In the genomic region with DNA sequence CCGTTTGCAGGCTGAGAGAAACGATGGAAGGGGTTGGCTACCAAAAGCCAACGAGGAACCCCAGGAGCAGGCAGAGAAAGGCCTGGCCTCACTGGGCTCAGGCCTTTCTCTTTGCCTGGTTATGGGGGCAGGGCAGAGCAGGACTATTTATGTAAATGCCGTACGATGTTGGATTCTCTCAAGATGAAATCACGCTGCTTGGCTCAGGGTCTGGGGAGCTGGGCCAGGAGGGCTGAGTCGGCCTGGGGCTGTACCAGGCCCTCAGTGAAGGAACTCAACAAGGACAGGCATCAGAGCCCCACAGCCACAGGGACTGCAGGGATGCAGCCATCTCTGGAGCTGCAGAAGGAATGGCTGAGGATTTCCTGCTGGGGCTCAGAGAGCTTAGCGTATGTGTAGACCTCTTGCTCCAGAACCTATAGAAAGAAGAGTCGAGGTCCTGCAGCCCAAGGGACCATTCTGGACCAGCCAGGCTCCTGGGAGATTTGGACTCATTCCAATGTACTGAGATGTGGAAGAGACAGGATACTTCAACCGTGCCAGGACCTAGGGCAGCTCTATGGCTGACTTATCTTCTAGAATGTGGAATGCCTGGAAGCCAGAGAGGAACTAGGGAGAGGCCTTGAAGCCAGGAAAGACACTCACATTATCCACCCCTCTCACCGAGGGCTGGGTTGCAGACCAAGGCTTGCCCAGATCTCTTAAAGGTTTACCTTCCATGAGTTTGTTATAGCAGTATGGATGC, we compare ENCODE assay signal across 11 mouse cellular contexts. TPM values are rescaled to one million over a fixed set of nuclear protein-coding genes. Genes with fewer than 3 reads are reported as not detected.
DNase-seq lines count a peak whose midpoint lies in the region; ATAC-seq and TF ChIP-seq lines count a peak whose summit lies in the region.
"Had no signal": no experiment of that assay in that cellular context is flagged by ENCODE, and none has a peak within 500 bp of the region (broad histone marks: within the 10 kb centered on the region; RNA-seq: fewer than 3 reads in every experiment).

No protein-coding gene starts in this region.

- no peak for DNase-seq in frontal cortex, adult 2 months (ENCODE audit: extremely low spot score in 1 of 2, low spot score in 1 of 2)
- peak; percentile 65 to 85 for DNase-seq in lung, postnatal 4 days
- DNase-seq in right cerebral cortex, adult 2 months (ENCODE audit: low spot score in 2 of 2) = no peak
- DNase-seq in hindbrain, embryonic 11.5 days (ENCODE audit: low spot score) = no peak

- peak; percentile 30 for TF ChIP-seq POLR2A in embryonic fibroblast, embryonic 13.5 days (IDR thresholded peaks at IDR 0.05; ENCODE audit: low read depth, low read length)

- peak overlapping the region; percentile 75 for H3K27ac ChIP-seq in embryonic fibroblast, embryonic 13.5 days (ENCODE audit: insufficient read depth, low read length)
- H3K27ac ChIP-seq in heart, embryonic 16.5 days (ENCODE audit: low read length) = peak overlapping the region; percentile 49
- H3K27ac ChIP-seq in forebrain, embryonic 12.5 days = no peak overlapping the region
- no peak overlapping the region for H3K27ac ChIP-seq in hindbrain, embryonic 11.5 days (ENCODE audit: low read depth, low read length)
- H3K27ac ChIP-seq: embryonic facial prominence, embryonic 13.5 days; kidney, embryonic 15.5 days had no signal

- 0 out of 2 replicates have a peak, but pooled peaks cover 3% of the 10 kb centered on the region for H3K9me3 ChIP-seq in heart, embryonic 16.5 days (replicated peaks; ENCODE audit: control insufficient read depth, low read length)
- no peaks in the 10 kb centered on the region for H3K9me3 ChIP-seq in forebrain, embryonic 12.5 days
- no peaks in the 10 kb centered on the region for H3K9me3 ChIP-seq in hindbrain, embryonic 11.5 days (ENCODE audit: control insufficient read depth, low read length)
- H3K9me3 ChIP-seq: embryonic facial prominence, embryonic 13.5 days; kidney, embryonic 15.5 days had no signal

- no peak for TF ChIP-seq CTCF in embryonic fibroblast, embryonic 13.5 days (IDR thresholded peaks at IDR 0.05; ENCODE audit: borderline replicate concordance, insufficient read depth, low read length)

- H3K36me3 ChIP-seq in heart, embryonic 16.5 days (ENCODE audit: control insufficient read depth, insufficient read depth) = no peaks in the 10 kb centered on the region
- H3K36me3 ChIP-seq in forebrain, embryonic 12.5 days (replicated peaks) = no peaks in the 10 kb centered on the region
- no peaks in the 10 kb centered on the region for H3K36me3 ChIP-seq in hindbrain, embryonic 11.5 days (ENCODE audit: control insufficient read depth, insufficient read depth, low read length)
- H3K36me3 ChIP-seq: embryonic facial prominence, embryonic 13.5 days; kidney, embryonic 15.5 days had no signal

- no peak overlapping the region for H3K4me2 ChIP-seq in heart, embryonic 16.5 days (ENCODE audit: low read depth, low read length)
- H3K4me2 ChIP-seq in forebrain, embryonic 12.5 days = no peak overlapping the region
- no peak overlapping the region for H3K4me2 ChIP-seq in hindbrain, embryonic 11.5 days (replicated peaks; ENCODE audit: low read depth, low read length)
- H3K4me2 ChIP-seq: embryonic facial prominence, embryonic 13.5 days; kidney, embryonic 15.5 days had no signal

- H3K27me3 ChIP-seq in heart, embryonic 16.5 days (ENCODE audit: control insufficient read depth, insufficient read depth, low read length) = no peaks in the 10 kb centered on the region
- H3K27me3 ChIP-seq in forebrain, embryonic 12.5 days = no peaks in the 10 kb centered on the region
- H3K27me3 ChIP-seq in hindbrain, embryonic 11.5 days (ENCODE audit: control insufficient read depth, insufficient read depth, low read length) = no peaks in the 10 kb centered on the region
- H3K27me3 ChIP-seq: embryonic facial prominence, embryonic 13.5 days; kidney, embryonic 15.5 days had no signal

- H3K4me1 ChIP-seq in embryonic fibroblast, embryonic 13.5 days (ENCODE audit: control insufficient read depth, insufficient read depth, low read length) = peaks cover 16% of the 10 kb centered on the region
- H3K4me1 ChIP-seq in heart, embryonic 16.5 days (ENCODE audit: control insufficient read depth, insufficient read depth, low read length) = peaks cover 11% of the 10 kb centered on the region
- no peaks in the 10 kb centered on the region for H3K4me1 ChIP-seq in forebrain, embryonic 12.5 days
- no peaks in the 10 kb centered on the region for H3K4me1 ChIP-seq in hindbrain, embryonic 11.5 days (replicated peaks; ENCODE audit: control insufficient read depth, insufficient read depth, low read length)

- ATAC-seq in frontal cortex, adult (ENCODE audit: low TSS enrichment) = peak; percentile 30; the same call in 1 of the 2 replicates
- peak; percentile 82 for ATAC-seq in heart, embryonic 16.5 days (replicated peaks; ENCODE audit: extremely low read depth, insufficient read depth, low FRiP score)
- ATAC-seq in forebrain, embryonic 12.5 days (ENCODE audit: low FRiP score) = no peak
- no peak for ATAC-seq in hindbrain, embryonic 11.5 days (ENCODE audit: low FRiP score)

- no peak overlapping the region for H3K9ac ChIP-seq in heart, embryonic 16.5 days (ENCODE audit: low read length)
- H3K9ac ChIP-seq in forebrain, embryonic 12.5 days = no peak overlapping the region
- H3K9ac ChIP-seq in hindbrain, embryonic 11.5 days (ENCODE audit: low read depth, low read length) = no peak overlapping the region
- H3K9ac ChIP-seq: embryonic facial prominence, embryonic 13.5 days; kidney, embryonic 15.5 days had no signal

- WGBS in heart, embryonic 16.5 days = 36% methylated on average over 11 of the region's 11 CpGs
- WGBS in forebrain, embryonic 12.5 days = 84% methylated on average over 11 of the region's 11 CpGs
- 83% methylated on average over 11 of the region's 11 CpGs for WGBS in hindbrain, embryonic 11.5 days

- H3K4me3 ChIP-seq in embryonic fibroblast, embryonic 13.5 days (ENCODE audit: insufficient read depth, low read length) = no peak overlapping the region
- no peak overlapping the region for H3K4me3 ChIP-seq in heart, embryonic 16.5 days (ENCODE audit: low read length)
- H3K4me3 ChIP-seq in forebrain, embryonic 12.5 days (replicated peaks) = no peak overlapping the region
- no peak overlapping the region for H3K4me3 ChIP-seq in hindbrain, embryonic 11.5 days (ENCODE audit: low read depth, low read length)
- H3K4me3 ChIP-seq: embryonic facial prominence, embryonic 13.5 days; kidney, embryonic 15.5 days had no signal

RNA-seq across cellular contexts. Expression of a gene that starts 29.1 kb away (rescaled TPM):
- polyA plus RNA-seq in frontal cortex, adult 2 months (2012; rRNA removed) = 0.11 and 0.12 TPM in 2 replicates
- not detected in 2 replicates for polyA plus RNA-seq in embryonic fibroblast, embryonic 13.5 days (2011; ENCODE audit: insufficient read length, low read depth, missing spikeins)
- not detected in 2 replicates for polyA plus RNA-seq in heart, embryonic 16.5 days (2015; fragmentation: Nextera tagmentation; extraction: Ambion mirVana)
- polyA plus RNA-seq in forebrain, embryonic 12.5 days (2016; fragmentation: Nextera tagmentation; extraction: Ambion mirVana) = not detected in 2 replicates
- polyA plus RNA-seq in hindbrain, embryonic 11.5 days (2014; fragmentation: Nextera tagmentation; extraction: Ambion mirVana) = not detected in 2 replicates
- polyA plus RNA-seq: embryonic facial prominence, embryonic 13.5 days; kidney, embryonic 15.5 days; liver, embryonic 16.5 days had no signal

RNA-seq across cellular contexts. Expression of a gene that starts 39.6 kb away (rescaled TPM):
- 9.4 and 12.2 TPM in 2 replicates for polyA plus RNA-seq in frontal cortex, adult 2 months (2012; rRNA removed)
- polyA plus RNA-seq in embryonic fibroblast, embryonic 13.5 days (2011; ENCODE audit: insufficient read length, low read depth, missing spikeins) = 7.5 and 7.6 TPM in 2 replicates
- polyA plus RNA-seq in heart, embryonic 16.5 days (2015; fragmentation: Nextera tagmentation; extraction: Ambion mirVana) = 2.7 and 2.9 TPM in 2 replicates
- polyA plus RNA-seq in forebrain, embryonic 12.5 days (2016; fragmentation: Nextera tagmentation; extraction: Ambion mirVana) = 4.9 and 5.3 TPM in 2 replicates
- 2.7 and 3.8 TPM in 2 replicates for polyA plus RNA-seq in hindbrain, embryonic 11.5 days (2014; fragmentation: Nextera tagmentation; extraction: Ambion mirVana)

RNA-seq across cellular contexts. Expression of a gene that starts 55.8 kb away (rescaled TPM):
- polyA plus RNA-seq in frontal cortex, adult 2 months (2012; rRNA removed) = 0.04 TPM in 1 of 2 replicates, not detected in the other
- not detected in 2 replicates for polyA plus RNA-seq in embryonic fibroblast, embryonic 13.5 days (2011; ENCODE audit: insufficient read length, low read depth, missing spikeins)
- polyA plus RNA-seq in heart, embryonic 16.5 days (2015; fragmentation: Nextera tagmentation; extraction: Ambion mirVana) = not detected in 2 replicates
- polyA plus RNA-seq in forebrain, embryonic 12.5 days (2016; fragmentation: Nextera tagmentation; extraction: Ambion mirVana) = 4.9 and 6.8 TPM in 2 replicates
- 3.9 and 4.0 TPM in 2 replicates for polyA plus RNA-seq in hindbrain, embryonic 11.5 days (2014; fragmentation: Nextera tagmentation; extraction: Ambion mirVana)
- polyA plus RNA-seq: kidney, embryonic 15.5 days; liver, embryonic 16.5 days had no signal

Comparison
In these comparisons a context has a peak if more than half of its experiments do, and no peak if none do; other contexts are left out.
1. ATAC-seq: peak in frontal cortex, adult (single experiment) and heart, embryonic 16.5 days (single experiment); none in forebrain, embryonic 12.5 days (single experiment) and hindbrain, embryonic 11.5 days (single experiment).
2. DNase-seq: peak in lung, postnatal 4 days (2 of 2); none in frontal cortex, adult 2 months (0 of 2), right cerebral cortex, adult 2 months (0 of 2) and hindbrain, embryonic 11.5 days (single experiment).
3. H3K27ac ChIP-seq: peak in embryonic fibroblast, embryonic 13.5 days (single experiment) and heart, embryonic 16.5 days (single experiment); none in forebrain, embryonic 12.5 days (single experiment) and hindbrain, embryonic 11.5 days (single experiment).